Mouse (Mus musculus) right cerebral cortex, postnatal 10 days (tissue): ENCODE data around the gene Hoxd9.

Experiments used
- DNase-seq, 2 experiments: peaks; one replicate each; pipeline ENCODE4 v3.0.0; 2021; ENCODE audit warnings: low spot score in 2 of 2

The Hoxd9 gene

GRCm38 (mm10) chr2:74749337-74750121 is 52.0 kb downstream of the Hoxd9 start:
- DNase-seq: no peak
